Mouse (Mus musculus) bone marrow macrophage, adult 2 months (primary cell): ENCODE results near the gene Entpd7.

Experiments
- CTCF ChIP-seq: IDR thresholded peaks from 2 replicates; pipeline ENCODE4 v1.5.1; 2012; ENCODE audit warnings: low read depth, mild to moderate bottlenecking, low read length, moderate library complexity
- POLR2A ChIP-seq: IDR thresholded peaks from 2 replicates; pipeline ENCODE4 v1.6.1; 2012; ENCODE audit warnings: mild to moderate bottlenecking, low read depth, low read length, borderline replicate concordance

GRCm38 (mm10) chr19:43747877-43748276, 58.4 kb downstream of the Entpd7 start:
- TF ChIP-seq CTCF: no peak
- TF ChIP-seq POLR2A: no peak
